Mouse (Mus musculus): ENCODE measurements around the gene Fam186a. TPM values are rescaled to one million over a fixed set of nuclear protein-coding genes. Genes with fewer than 3 reads are reported as not detected.

Fam186a gene
- polyA plus RNA-seq, 2 experiments: 0.05 TPM; not detected in 1

- Histone ChIP-seq H3K27me3 (ENCODE audit: control insufficient read depth, insufficient read depth, low read length) (no peaks in the 10 kb centered on the region), H3K27ac (replicated peaks; ENCODE audit: low read depth, low read length) (no peak overlapping the region), H3K9me3 (ENCODE audit: control insufficient read depth, low read length) (no peaks in the 10 kb centered on the region), H3K9ac (ENCODE audit: low read depth, low read length, severe bottlenecking) (no peak overlapping the region), H3K36me3 (ENCODE audit: control insufficient read depth, insufficient read depth, low read length) (no peaks in the 10 kb centered on the region), H3K4me2 (replicated peaks; ENCODE audit: low read depth, low read length, severe bottlenecking) (no peak overlapping the region), H3K4me3 (replicated peaks; ENCODE audit: low read length) (no peak overlapping the region), H3K4me1 (ENCODE audit: control insufficient read depth, insufficient read depth, low read length) (no peaks in the 10 kb centered on the region)
- ATAC-seq (ENCODE audit: low FRiP score, low read depth) (no peak), DNase-seq (ENCODE audit: low spot score) (no peak)
- TF ChIP-seq POLR2A (IDR thresholded peaks at IDR 0.05; ENCODE audit: borderline replicate concordance, extremely low read depth, insufficient read depth, insufficient read length): no peak
- 92% methylated on average over 12 of the region's 12 CpGs for WGBS
These were observed 82.8 kb downstream of the Fam186a start for GRCm38 (mm10) chr15:99884038-99884437.

DNA sequence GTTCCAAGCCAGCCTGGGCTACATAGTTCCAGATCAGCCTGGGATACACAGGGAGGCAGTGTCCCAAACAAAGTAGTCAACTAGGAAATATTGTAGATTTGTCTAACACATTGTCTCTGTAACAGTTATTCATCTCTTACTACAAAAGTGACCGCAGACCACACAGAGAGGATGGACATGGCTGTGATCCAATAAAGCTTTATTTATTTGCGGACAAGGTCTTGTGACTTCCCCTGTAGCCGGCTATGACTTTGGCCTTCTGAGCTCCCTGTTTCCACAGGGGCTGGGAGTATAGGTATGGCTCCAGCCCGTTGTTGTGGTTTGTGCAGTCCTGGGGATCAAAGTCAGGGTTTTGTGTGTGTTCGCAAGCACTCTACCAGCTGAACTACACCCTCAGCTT, 88.3 kb downstream of the Fam186a start:
- TF ChIP-seq POLR2A (IDR thresholded peaks at IDR 0.05; ENCODE audit: borderline replicate concordance, extremely low read depth, insufficient read depth, insufficient read length): no peak
- WGBS: 96% methylated on average over 5 of the region's 5 CpGs
- DNase-seq (ENCODE audit: low spot score) (no peak), ATAC-seq (ENCODE audit: low FRiP score, low read depth) (no peak)
- 0 out of 2 replicates have a peak, but pooled peaks cover 3% of the 10 kb centered on the region for H3K27me3 ChIP-seq (ENCODE audit: control insufficient read depth, insufficient read depth, low read length)
- H3K4me1 ChIP-seq (ENCODE audit: control insufficient read depth, insufficient read depth, low read length): no peaks in the 10 kb centered on the region
- H3K4me2 ChIP-seq (replicated peaks; ENCODE audit: low read depth, low read length, severe bottlenecking): no peak overlapping the region
- no peaks in the 10 kb centered on the region for H3K9me3 ChIP-seq (ENCODE audit: control insufficient read depth, low read length)
- H3K9ac ChIP-seq (ENCODE audit: low read depth, low read length, severe bottlenecking): no peak overlapping the region
- no peak overlapping the region for H3K4me3 ChIP-seq (replicated peaks; ENCODE audit: low read length)
- no peaks in the 10 kb centered on the region for H3K36me3 ChIP-seq (ENCODE audit: control insufficient read depth, insufficient read depth, low read length)
- H3K27ac ChIP-seq (replicated peaks; ENCODE audit: low read depth, low read length): no peak overlapping the region

- Histone ChIP-seq H3K4me2 (replicated peaks; ENCODE audit: low read depth, low read length, severe bottlenecking) (peak within 1 kb of the TSS; percentile 97), H3K27me3 (ENCODE audit: control insufficient read depth, insufficient read depth, low read length) (0 out of 2 replicates have a peak, but pooled peaks cover 3% of the 10 kb centered on the region), H3K9ac (ENCODE audit: low read depth, low read length, severe bottlenecking) (peak within 1 kb of the TSS; percentile 63), H3K36me3 (ENCODE audit: control insufficient read depth, insufficient read depth, low read length) (no peaks in the 10 kb centered on the region), H3K27ac (replicated peaks; ENCODE audit: low read depth, low read length) (0 out of 2 replicates have a peak within 1 kb of the TSS, but pooled peaks have one; percentile 3), H3K9me3 (ENCODE audit: control insufficient read depth, low read length) (no peaks in the 10 kb centered on the region), H3K4me3 (replicated peaks; ENCODE audit: low read length) (peak within 1 kb of the TSS; percentile 66), H3K4me1 (ENCODE audit: control insufficient read depth, insufficient read depth, low read length) (no peaks in the 10 kb centered on the region)
- DNase-seq (ENCODE audit: low spot score) (peak; percentile 90), ATAC-seq (ENCODE audit: low FRiP score, low read depth) (peak; percentile 97)
- under 1% methylated on average over 28 of the region's 38 CpGs for WGBS
- no peak for TF ChIP-seq POLR2A (IDR thresholded peaks at IDR 0.05; ENCODE audit: borderline replicate concordance, extremely low read depth, insufficient read depth, insufficient read length)
These were observed 91.5 kb downstream of the Fam186a start, which contains the start of gene Lima1 for GRCm38 (mm10) chr15:99875334-99875869. TSS of gene Lima1 (minus strand) at chr15:99875456.

DNA sequence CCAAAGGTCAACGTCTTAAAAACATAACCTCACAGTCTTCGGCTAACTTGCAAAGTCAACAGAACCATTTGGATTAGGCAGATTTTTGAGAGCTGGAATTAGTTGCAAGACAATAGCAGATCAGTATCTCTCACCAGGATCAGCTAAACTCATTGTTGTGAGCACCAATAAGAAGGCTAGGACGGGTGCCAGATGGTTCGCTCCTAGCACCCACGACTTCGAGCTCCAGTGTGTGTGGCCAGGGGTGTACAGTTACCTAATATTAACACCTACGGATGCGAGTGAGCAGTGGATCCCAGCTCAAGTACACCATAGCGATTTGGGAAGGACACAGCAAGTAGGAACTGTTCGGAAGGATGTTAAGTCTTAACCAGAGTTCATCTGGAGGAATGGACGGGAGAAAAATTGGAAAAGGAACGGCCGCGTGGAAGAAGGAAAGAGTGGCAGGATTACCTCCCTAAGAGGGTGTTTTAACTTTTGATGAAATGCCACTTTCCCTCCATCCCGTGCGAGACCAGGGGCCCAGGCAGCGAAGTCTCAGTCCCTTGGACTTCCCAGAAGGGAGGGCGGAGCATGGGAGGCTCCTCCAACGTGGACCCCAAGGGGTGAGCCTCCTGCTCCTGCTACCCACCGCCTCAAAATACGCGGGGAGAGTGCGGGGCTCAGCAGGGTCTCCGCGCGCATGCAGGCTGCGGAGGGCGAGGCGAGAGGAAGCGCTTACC, 92.1 kb downstream of the Fam186a start:
- Histone ChIP-seq H3K36me3 (ENCODE audit: control insufficient read depth, insufficient read depth, low read length) (no peaks in the 10 kb centered on the region), H3K27ac (replicated peaks; ENCODE audit: low read depth, low read length) (no peak overlapping the region), H3K4me3 (replicated peaks; ENCODE audit: low read length) (peak overlapping the region; percentile 66), H3K9ac (ENCODE audit: low read depth, low read length, severe bottlenecking) (peak overlapping the region; percentile 63), H3K4me2 (replicated peaks; ENCODE audit: low read depth, low read length, severe bottlenecking) (peak overlapping the region; percentile 97), H3K27me3 (ENCODE audit: control insufficient read depth, insufficient read depth, low read length) (0 out of 2 replicates have a peak, but pooled peaks cover 3% of the 10 kb centered on the region), H3K9me3 (ENCODE audit: control insufficient read depth, low read length) (no peaks in the 10 kb centered on the region), H3K4me1 (ENCODE audit: control insufficient read depth, insufficient read depth, low read length) (no peaks in the 10 kb centered on the region)
- ATAC-seq (ENCODE audit: low FRiP score, low read depth) (peak; percentile 56; the same call in 1 of the 2 replicates), DNase-seq (ENCODE audit: low spot score) (no peak)
- WGBS: 7% methylated on average over 24 of the region's 30 CpGs
- TF ChIP-seq POLR2A (IDR thresholded peaks at IDR 0.05; ENCODE audit: borderline replicate concordance, extremely low read depth, insufficient read depth, insufficient read length): no peak

- Histone ChIP-seq H3K9me3 (ENCODE audit: control insufficient read depth, low read length) (no peaks in the 10 kb centered on the region), H3K36me3 (ENCODE audit: control insufficient read depth, insufficient read depth, low read length) (no peaks in the 10 kb centered on the region), H3K4me2 (replicated peaks; ENCODE audit: low read depth, low read length, severe bottlenecking) (no peak overlapping the region), H3K9ac (ENCODE audit: low read depth, low read length, severe bottlenecking) (no peak overlapping the region), H3K27me3 (ENCODE audit: control insufficient read depth, insufficient read depth, low read length) (0 out of 2 replicates have a peak, but pooled peaks cover 3% of the 10 kb centered on the region), H3K4me1 (ENCODE audit: control insufficient read depth, insufficient read depth, low read length) (no peaks in the 10 kb centered on the region), H3K27ac (replicated peaks; ENCODE audit: low read depth, low read length) (no peak overlapping the region), H3K4me3 (replicated peaks; ENCODE audit: low read length) (no peak overlapping the region)
- TF ChIP-seq POLR2A (IDR thresholded peaks at IDR 0.05; ENCODE audit: borderline replicate concordance, extremely low read depth, insufficient read depth, insufficient read length): no peak
- 86% methylated on average over 3 of the region's 3 CpGs for WGBS
- ATAC-seq (ENCODE audit: low FRiP score, low read depth) (no peak), DNase-seq (ENCODE audit: low spot score) (no peak)
These were observed 94.3 kb downstream of the Fam186a start for GRCm38 (mm10) chr15:99872543-99872942.

Other genes with a start within 250 kb of the Fam186a start
- gene Gpd1, start 249.5 kb downstream of the Fam186a start, polyA plus RNA-seq (2012; rRNA removed): 1.4 TPM in 2 replicates
- 0.15 and 0.22 TPM in 2 replicates for gene Gpd1, start 249.5 kb downstream of the Fam186a start, polyA plus RNA-seq (2014; fragmentation: Nextera tagmentation; extraction: Ambion mirVana)
- 157 and 199 TPM in 2 replicates for gene Cox14, start 241.4 kb downstream of the Fam186a start, polyA plus RNA-seq (2012; rRNA removed)
- gene Cox14, start 241.4 kb downstream of the Fam186a start, polyA plus RNA-seq (2014; fragmentation: Nextera tagmentation; extraction: Ambion mirVana): 174 and 194 TPM in 2 replicates
- 75.1 and 89.2 TPM in 2 replicates for gene Cers5, start 194.2 kb downstream of the Fam186a start, polyA plus RNA-seq (2012; rRNA removed)
- 84.9 and 85.8 TPM in 2 replicates for gene Cers5, start 194.2 kb downstream of the Fam186a start, polyA plus RNA-seq (2014; fragmentation: Nextera tagmentation; extraction: Ambion mirVana)
- 65.9 and 81.2 TPM in 2 replicates for gene Lima1, start 91.6 kb downstream of the Fam186a start, polyA plus RNA-seq (2012; rRNA removed)
- 76.0 and 87.3 TPM in 2 replicates for gene Lima1, start 91.6 kb downstream of the Fam186a start, polyA plus RNA-seq (2014; fragmentation: Nextera tagmentation; extraction: Ambion mirVana)
- 25.4 and 29.3 TPM in 2 replicates for gene Larp4, start 3.0 kb upstream of the Fam186a start, polyA plus RNA-seq (2012; rRNA removed)
- 32.6 and 33.4 TPM in 2 replicates for gene Larp4, start 3.0 kb upstream of the Fam186a start, polyA plus RNA-seq (2014; fragmentation: Nextera tagmentation; extraction: Ambion mirVana)
- 13.0 and 14.2 TPM in 2 replicates for gene Dip2b, start 71.6 kb upstream of the Fam186a start, polyA plus RNA-seq (2012; rRNA removed)
- gene Dip2b, start 71.6 kb upstream of the Fam186a start, polyA plus RNA-seq (2014; fragmentation: Nextera tagmentation; extraction: Ambion mirVana): 15.0 and 16.5 TPM in 2 replicates

Measured in limb, embryonic 14.5 days (tissue).